Comparison of ENCODE assay signal across 12 mouse cellular contexts in the genomic region with DNA sequence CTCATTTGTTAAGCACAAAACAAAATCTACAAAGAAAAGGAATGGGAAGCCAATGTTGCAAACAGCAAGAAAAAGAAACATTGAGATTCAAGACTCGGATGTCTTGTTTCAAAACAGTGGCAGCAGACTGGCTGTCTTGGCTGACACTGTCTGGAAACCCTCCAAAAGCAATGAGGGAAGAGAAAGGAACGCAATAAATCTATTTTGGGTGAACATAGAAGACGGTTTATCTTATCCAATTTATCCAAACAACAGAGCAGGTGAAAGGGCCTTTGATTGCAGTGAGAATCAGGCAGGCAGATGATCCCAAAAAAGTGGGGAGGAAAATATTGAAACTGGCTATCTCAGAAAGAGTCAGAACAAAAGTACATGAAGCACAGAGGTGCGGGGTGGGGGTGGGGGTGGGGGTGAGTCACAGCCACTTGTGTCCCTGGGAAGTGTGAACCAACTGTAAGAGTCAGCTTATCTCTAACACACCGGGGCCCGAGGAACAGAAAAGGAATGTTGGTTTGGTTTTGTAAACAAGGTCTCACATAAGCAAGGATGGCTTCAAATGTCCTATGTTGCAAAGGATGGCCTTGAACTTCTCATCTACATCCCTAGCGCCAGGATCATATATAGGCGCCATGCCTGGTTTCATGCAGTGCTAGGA. TPM values are rescaled to one million over a fixed set of nuclear protein-coding genes. Genes with fewer than 3 reads are reported as not detected.
DNase-seq lines count a peak whose midpoint lies in the region; TF ChIP-seq lines count a peak whose summit lies in the region.
"Had no signal": no experiment of that assay in that cellular context is flagged by ENCODE, and none has a peak within 500 bp of the region (broad histone marks: within the 10 kb centered on the region; RNA-seq: fewer than 3 reads in every experiment).

No protein-coding gene starts in this region.

- H3K4me3 ChIP-seq in layer of hippocampus, adult 2 months, result no peak overlapping the region
- H3K4me3 ChIP-seq: hindbrain, embryonic 10.5 days; stomach, embryonic 15.5 days had no signal

- no peak for DNase-seq in layer of hippocampus, adult 2 months (ENCODE audit: low spot score in 2 of 2)
- DNase-seq in layer of hippocampus, postnatal 25 days (ENCODE audit: extremely low spot score in 1 of 2, low spot score in 1 of 2), result no peak
- DNase-seq in Muller cell, postnatal 12 days (ENCODE audit: inconsistent ontology term), result peak; percentile 25
- DNase-seq in heart, adult 8-10 months (ENCODE audit: low spot score), result peak; percentile 52
- peak; percentile 28 for DNase-seq in lung, postnatal 25 days (ENCODE audit: low spot score)
- DNase-seq in cerebellum, adult 11 months, result no peak
- no peak for DNase-seq in spleen, postnatal 36 days (ENCODE audit: low spot score in 2 of 2)
- DNase-seq: kidney, adult 18-20 months; layer of hippocampus, adult 9-11 months had no signal

- no peak for TF ChIP-seq CTCF in layer of hippocampus, adult 2 months (conservative IDR thresholded peaks at IDR 0.05)

- peak overlapping the region; percentile 44 for H3K27ac ChIP-seq in layer of hippocampus, adult 2 months
- H3K27ac ChIP-seq: hindbrain, embryonic 10.5 days had no signal

RNA-seq across cellular contexts. Expression of a gene that starts 8.3 kb away (rescaled TPM):
- total RNA-seq in layer of hippocampus, adult 2 months (2021), result 100 to 1,000 TPM; 100 to 102 TPM
- 100 to 1,000 TPM in 1 of 2 experiments, 10 to 100 TPM in 1; 99.1 to 108 TPM for total RNA-seq in layer of hippocampus, postnatal 25 days (2021)
- total RNA-seq in heart, adult 8-10 months (2022), result 10 to 100 TPM; 32.7 to 38.9 (median 36.0) TPM

RNA-seq across cellular contexts. Expression of a gene that starts 46.1 kb away (rescaled TPM):
- 1 to 10 TPM; 3.4 to 4.0 TPM for total RNA-seq in layer of hippocampus, adult 2 months (2021)
- total RNA-seq in layer of hippocampus, postnatal 25 days (2021), result 1 to 10 TPM; 3.2 to 3.5 TPM
- total RNA-seq in heart, adult 8-10 months (2022), result 100 to 1,000 TPM; 229 to 268 (median 246) TPM

RNA-seq across cellular contexts. Expression of a gene that starts 56.1 kb away (rescaled TPM):
- total RNA-seq in layer of hippocampus, adult 2 months (2021), result under 1 TPM; 0.15 to 0.39 TPM
- total RNA-seq in layer of hippocampus, postnatal 25 days (2021), result under 1 TPM in 1 of 2 experiments, not detected in 1; 0.15 TPM
- under 1 TPM in 1 of 4 experiments, not detected in 3; 0.24 TPM for total RNA-seq in heart, adult 8-10 months (2022)
- total RNA-seq: gastrocnemius, adult 18-20 months had no signal

Comparison
In these comparisons a context has a peak if more than half of its experiments do, and no peak if none do; other contexts are left out.
1. DNase-seq: peak in Muller cell, postnatal 12 days (single experiment), heart, adult 8-10 months (single experiment) and lung, postnatal 25 days (single experiment); none in layer of hippocampus, adult 2 months (0 of 2), layer of hippocampus, postnatal 25 days (0 of 2), cerebellum, adult 11 months (single experiment) and spleen, postnatal 36 days (0 of 2).
2. RNA of a gene that starts 46.1 kb away (total RNA-seq): 229 to 268 TPM in heart, adult 8-10 months; 3.4 to 4.0 TPM in layer of hippocampus, adult 2 months and 3.2 to 3.5 TPM in layer of hippocampus, postnatal 25 days; every median in the first group is over 10 times any median in the second.